Mouse (Mus musculus) spleen, adult 2 months (tissue): ENCODE data around the gene Kdm6b. TPM values are rescaled to one million over a fixed set of nuclear protein-coding genes. Genes with fewer than 3 reads are reported as not detected.

ENCODE experiments used
- DNase-seq, 2 experiments: peaks; one replicate each; pipeline versions ENCODE4 v3.0.0 to v3.0.0-alpha.2; 2012 to 2021; ENCODE audit warnings: low spot score in 2 of 2, low read depth in 1 of 2
- H3K27ac ChIP-seq: fragments of 200-500 bp; 2 replicates; pipeline ENCODE4 v1.5.1; 2012; ENCODE audit warnings: low read length, inconsistent platforms; ENCODE audit not compliant: insufficient read depth
- H3K27me3 ChIP-seq: fragments of 200-500 bp; 2 replicates; pipeline ENCODE4 v1.6.1; 2012; ENCODE audit warnings: mild to moderate bottlenecking, moderate library complexity, low read length, inconsistent platforms; ENCODE audit not compliant: control insufficient read depth, insufficient read depth
- H3K36me3 ChIP-seq: fragments of 200-500 bp; 2 replicates; pipeline ENCODE4 v1.6.1; 2012; ENCODE audit warnings: mild to moderate bottlenecking, low read length, inconsistent platforms; ENCODE audit not compliant: control insufficient read depth, insufficient read depth
- H3K4me1 ChIP-seq: fragments of 200-500 bp; 2 replicates; pipeline ENCODE4 v1.6.1; 2011; ENCODE audit warnings: inconsistent platforms; ENCODE audit not compliant: control insufficient read depth, insufficient read depth, insufficient read length
- H3K4me3 ChIP-seq: fragments of 200-500 bp; 2 replicates; pipeline ENCODE4 v1.5.1; 2011; ENCODE audit warnings: mild to moderate bottlenecking, inconsistent platforms; ENCODE audit not compliant: insufficient read depth, insufficient read length; ENCODE audit errors: extremely low read depth
- CTCF ChIP-seq: fragments of 200-500 bp; IDR thresholded peaks from 2 replicates; pipeline ENCODE4 v1.5.1; 2011; ENCODE audit warnings: mild to moderate bottlenecking, inconsistent platforms; ENCODE audit not compliant: insufficient read depth, insufficient read length, insufficient replicate concordance; ENCODE audit errors: extremely low read depth
- POLR2A ChIP-seq: fragments of 200-500 bp; IDR thresholded peaks from 2 replicates; pipeline ENCODE4 v1.6.1; 2011; ENCODE audit warnings: low read depth, low read length, inconsistent platforms
- WGBS: fragments of 180-500 bp; shearing (Covaris S2); methylation state at CpG from one replicate; pipeline ENCODE4 v1.1.7; 2018; 5-methylcytosine and 5-hydroxymethylcytosine counted together
- polyA plus RNA-seq: library from polyadenylated mRNA; depleted of rRNA; stranded (reverse); fragments of >200 nt; gene quantifications from 2 replicates; pipeline ENCODE4 v1.2.3, GENCODE M21; 2012; rRNA removed

Gene Kdm6b
- polyA plus RNA-seq, 1 experiment: 15.8 TPM

GRCm38 (mm10) chr11:69357690-69358089 lies 55.8 kb downstream of the Kdm6b start:
- Histone ChIP-seq H3K4me3 (no peak overlapping the region), H3K27me3 (no peaks in the 10 kb centered on the region), H3K4me1 (no peaks in the 10 kb centered on the region), H3K36me3 (peaks cover 71% of the 10 kb centered on the region), H3K27ac (no peak overlapping the region)
- WGBS: 96% methylated on average over 12 of the region's 12 CpGs
- TF ChIP-seq POLR2A (no peak), CTCF (no peak)
- no peak for DNase-seq

- no peak for TF ChIP-seq CTCF
- TF ChIP-seq POLR2A: no peak
- no peak for DNase-seq
- no peaks in the 10 kb centered on the region for H3K27me3 ChIP-seq
- H3K4me1 ChIP-seq: no peaks in the 10 kb centered on the region
- peaks cover 75% of the 10 kb centered on the region for H3K36me3 ChIP-seq
- WGBS: 93% methylated on average over 5 of the region's 5 CpGs
- H3K4me3 ChIP-seq: no peak overlapping the region
- H3K27ac ChIP-seq: no peak overlapping the region
Observed at GRCm38 (mm10) chr11:69356544-69356943, 56.9 kb downstream of the Kdm6b start.

Other genes with a start within 250 kb of the Kdm6b start
- gene Alox8, start 215.8 kb downstream of the Kdm6b start, polyA plus RNA-seq: 0.12 and 0.18 TPM in 2 replicates
- 0.02 and 0.04 TPM in 2 replicates for gene Gucy2e, start 176.6 kb downstream of the Kdm6b start, polyA plus RNA-seq
- gene Cntrob, start 89.9 kb downstream of the Kdm6b start, polyA plus RNA-seq: 9.2 and 10.9 TPM in 2 replicates
- 21.2 and 28.6 TPM in 2 replicates for gene Trappc1, start 89.7 kb downstream of the Kdm6b start, polyA plus RNA-seq
- gene Kcnab3, start 87.4 kb downstream of the Kdm6b start, polyA plus RNA-seq: 0.92 and 1.2 TPM in 2 replicates
- gene Rnf227, start 73.2 kb downstream of the Kdm6b start, polyA plus RNA-seq: 0.47 and 0.86 TPM in 2 replicates
- 146 and 160 TPM in 2 replicates for gene Chd3, start 44.3 kb downstream of the Kdm6b start, polyA plus RNA-seq
- gene Naa38, start 18.2 kb downstream of the Kdm6b start, polyA plus RNA-seq: 82.3 and 105 TPM in 2 replicates
- gene Cyb5d1, start 18.0 kb downstream of the Kdm6b start, polyA plus RNA-seq: 9.5 and 11.1 TPM in 2 replicates
- 14.3 and 20.5 TPM in 2 replicates for gene Tmem88, start 15.4 kb downstream of the Kdm6b start, polyA plus RNA-seq
- gene Dnah2, start 135.4 kb upstream of the Kdm6b start, polyA plus RNA-seq: 0.29 and 0.31 TPM in 2 replicates
- 1.1 and 1.2 TPM in 2 replicates for gene Efnb3, start 146.5 kb upstream of the Kdm6b start, polyA plus RNA-seq
- gene Wrap53, start 166.6 kb upstream of the Kdm6b start, polyA plus RNA-seq: 15.6 and 21.3 TPM in 2 replicates
- 105 and 144 TPM in 2 replicates for gene Trp53, start 166.7 kb upstream of the Kdm6b start, polyA plus RNA-seq
- 10.7 and 11.2 TPM in 2 replicates for gene Atp1b2, start 192.3 kb upstream of the Kdm6b start, polyA plus RNA-seq
- gene Shbg, start 204.2 kb upstream of the Kdm6b start, polyA plus RNA-seq: not detected in 2 replicates
- gene Sat2, start 208.3 kb upstream of the Kdm6b start, polyA plus RNA-seq: 1.1 and 1.4 TPM in 2 replicates
- 40.9 and 41.6 TPM in 2 replicates for gene Fxr2, start 219.3 kb upstream of the Kdm6b start, polyA plus RNA-seq
- 0.09 and 0.35 TPM in 2 replicates for gene Sox15, start 241.6 kb upstream of the Kdm6b start, polyA plus RNA-seq
- gene Mpdu1, start 249.0 kb upstream of the Kdm6b start, polyA plus RNA-seq: 63.6 and 74.2 TPM in 2 replicates